In genomic region chr11:78990096-78990495, GRCm38 (mm10) we compare ENCODE assay signal across 27 mouse cellular contexts. TPM values are rescaled to one million over a fixed set of nuclear protein-coding genes. Genes with fewer than 3 reads are reported as not detected.
DNase-seq lines count a peak whose midpoint lies in the region; ATAC-seq and TF ChIP-seq lines count a peak whose summit lies in the region.
"Had no signal": no experiment of that assay in that cellular context is flagged by ENCODE, and none has a peak within 500 bp of the region (broad histone marks: within the 10 kb centered on the region; RNA-seq: fewer than 3 reads in every experiment).

No protein-coding gene starts in this region.

- TF ChIP-seq CTCF in gastrocnemius, adult 2 months (IDR thresholded peaks at IDR 0.05) = no peak

- H3K4me3 ChIP-seq in gastrocnemius, adult 2 months = no peak overlapping the region
- H3K4me3 ChIP-seq in heart, embryonic 10.5 days = no peak overlapping the region
- no peak overlapping the region for H3K4me3 ChIP-seq in heart, embryonic 11.5 days (ENCODE audit: low read depth, low read length)
- H3K4me3 ChIP-seq: embryonic facial prominence, embryonic 13.5 days; embryonic facial prominence, embryonic 15.5 days; erythroblast, embryonic 14.5 days; forebrain, embryonic 10.5 days; forebrain, embryonic 12.5 days had no signal

- ATAC-seq in heart, embryonic 11.5 days (replicated peaks; ENCODE audit: insufficient number of reproducible peaks, low FRiP score, low TSS enrichment) = no peak
- ATAC-seq: activated CD4-positive, CD25-positive, alpha-beta regulatory T cell, adult 4 months; CD4-positive, CD25-positive, alpha-beta regulatory T cell, adult 4 months; forebrain, embryonic 14.5 days; forebrain, embryonic 16.5 days; Patski had no signal

- H3K4me2 ChIP-seq in heart, embryonic 11.5 days = no peak overlapping the region
- H3K4me2 ChIP-seq: embryonic facial prominence, embryonic 13.5 days; embryonic facial prominence, embryonic 15.5 days; forebrain, embryonic 12.5 days had no signal

- no peak overlapping the region for H3K27ac ChIP-seq in gastrocnemius, adult 2 months
- H3K27ac ChIP-seq in heart, embryonic 10.5 days = no peak overlapping the region
- H3K27ac ChIP-seq in heart, embryonic 11.5 days (ENCODE audit: low read depth, low read length) = no peak overlapping the region
- H3K27ac ChIP-seq: embryonic facial prominence, embryonic 13.5 days; embryonic facial prominence, embryonic 15.5 days; forebrain, embryonic 10.5 days; forebrain, embryonic 12.5 days had no signal

- no peaks in the 10 kb centered on the region for H3K27me3 ChIP-seq in heart, embryonic 10.5 days (ENCODE audit: insufficient read depth, poor library complexity, severe bottlenecking)
- no peaks in the 10 kb centered on the region for H3K27me3 ChIP-seq in heart, embryonic 11.5 days (ENCODE audit: control insufficient read depth, insufficient read depth, low read length)
- H3K27me3 ChIP-seq: CH12.LX; embryonic facial prominence, embryonic 13.5 days; embryonic facial prominence, embryonic 15.5 days; forebrain, embryonic 12.5 days; Patski had no signal

- H3K9me3 ChIP-seq in heart, embryonic 10.5 days = peaks cover 7% of the 10 kb centered on the region; the same call in 1 of the 2 replicates
- H3K9me3 ChIP-seq in heart, embryonic 11.5 days (replicated peaks; ENCODE audit: control insufficient read depth, low read length) = peaks cover 6% of the 10 kb centered on the region
- H3K9me3 ChIP-seq: embryonic facial prominence, embryonic 15.5 days; forebrain, embryonic 12.5 days; G1E had no signal

- peak; percentile 1 for DNase-seq in gastrocnemius, postnatal 25 days
- no peak for DNase-seq in gastrocnemius, adult 2 months
- DNase-seq in heart, embryonic 10.5 days (ENCODE audit: low spot score) = peak; percentile 72
- DNase-seq in thymus, postnatal 4 days = peak; percentile 1
- no peak for DNase-seq in thymus, adult 18-20 months
- DNase-seq: adrenal gland, adult 8-10 months; adrenal gland, postnatal 14 days; adrenal gland, postnatal 36 days; B cell, adult 2 months; cerebellum, adult 11-12 months; cerebellum, adult 2 months; cerebellum, adult 9-10 months; cerebellum, postnatal 10 days; cerebellum, postnatal 25 days had no signal

- WGBS in heart, embryonic 10.5 days = 86% methylated on average over 9 of the region's 9 CpGs
- WGBS in heart, embryonic 11.5 days (ENCODE audit: insufficient replicate concordance) = 87% methylated on average over 9 of the region's 9 CpGs

- H3K36me3 ChIP-seq in heart, embryonic 10.5 days = no peaks in the 10 kb centered on the region
- H3K36me3 ChIP-seq in heart, embryonic 11.5 days (ENCODE audit: control insufficient read depth, insufficient read depth, low read length) = no peaks in the 10 kb centered on the region
- H3K36me3 ChIP-seq: embryonic facial prominence, embryonic 13.5 days; embryonic facial prominence, embryonic 15.5 days; forebrain, embryonic 10.5 days; forebrain, embryonic 12.5 days; G1E had no signal

- peaks cover 3% of the 10 kb centered on the region for H3K4me1 ChIP-seq in heart, embryonic 10.5 days
- no peaks in the 10 kb centered on the region for H3K4me1 ChIP-seq in heart, embryonic 11.5 days (ENCODE audit: control insufficient read depth, insufficient read depth, low read length)
- H3K4me1 ChIP-seq: forebrain, embryonic 10.5 days; forebrain, embryonic 12.5 days had no signal

- no peak overlapping the region for H3K9ac ChIP-seq in heart, embryonic 11.5 days (ENCODE audit: low read depth, low read length)
- H3K9ac ChIP-seq: embryonic facial prominence, embryonic 13.5 days; embryonic facial prominence, embryonic 15.5 days; forebrain, embryonic 12.5 days had no signal

- intact Hi-C loops in gastrocnemius, adult 2 months (cut with DNase I) = no loop called here

RNA-seq across cellular contexts. Expression of gene Lgals9, which starts 5.3 kb away (rescaled TPM):
- 1 to 10 TPM; 9.7 to 9.8 TPM for total RNA-seq in gastrocnemius, postnatal 25 days (2021)
- 10 to 100 TPM in 1 of 2 experiments, 1 to 10 TPM in 1; 6.6 to 10.1 TPM for total RNA-seq in gastrocnemius, adult 2 months (2021)
- polyA plus RNA-seq in heart, embryonic 10.5 days (2016; fragmentation: Nextera tagmentation; extraction: Ambion mirVana) = 11.6 and 29.8 TPM in 2 replicates
- polyA plus RNA-seq in heart, embryonic 11.5 days (2014; fragmentation: Nextera tagmentation; extraction: Ambion mirVana) = 41.9 and 44.6 TPM in 2 replicates

Comparison
In these comparisons a context has a peak if more than half of its experiments do, and no peak if none do; other contexts are left out.
1. DNase-seq: peak in gastrocnemius, postnatal 25 days (single experiment), heart, embryonic 10.5 days (single experiment) and thymus, postnatal 4 days (single experiment); none in gastrocnemius, adult 2 months (single experiment) and thymus, adult 18-20 months (0 of 2).